Mouse (Mus musculus): ENCODE results near the gene Hist3h2ba.

- TF ChIP-seq CTCF (IDR thresholded peaks at IDR 0.05; ENCODE audit: low read depth) (no peak), EP300 (IDR thresholded peaks at IDR 0.05; ENCODE audit: low read depth) (no peak)
Observed at GRCm38 (mm10) chr11:58978027-58978705, 29.4 kb downstream of the Hist3h2ba start, which contains the start of gene Trim11.
